Mouse (Mus musculus) G1E (cell line): Measurements from ENCODE around the gene Ggct. TPM values are rescaled to one million over a fixed set of nuclear protein-coding genes. Genes with fewer than 3 reads are reported as not detected.

Source experiments
- ATAC-seq: 2 replicates; pipeline ENCODE4 v1.8.0; 2016; ENCODE audit warnings: mild to moderate bottlenecking; ENCODE audit not compliant: insufficient number of reproducible peaks, poor library complexity, low FRiP score, severe bottlenecking; ENCODE audit errors: extremely low read depth
- DNase-seq: peaks from one replicate; pipeline ENCODE4 v3.0.0; 2012; ENCODE audit warnings: low spot score
- H3K27me3 ChIP-seq: 2 replicates; pipeline ENCODE4 v1.6.1; 2012; ENCODE audit warnings: mild to moderate bottlenecking, low read length, inconsistent platforms; ENCODE audit not compliant: insufficient read depth
- H3K36me3 ChIP-seq: replicated peaks from 2 replicates; pipeline ENCODE3; 2012; ENCODE audit warnings: mild to moderate bottlenecking, inconsistent platforms
- H3K4me1 ChIP-seq: 2 replicates; pipeline ENCODE4 v1.6.1; 2012; ENCODE audit warnings: low read depth, low read length, inconsistent platforms, mixed read lengths; ENCODE audit not compliant: insufficient read depth
- H3K4me3 ChIP-seq: 2 replicates; pipeline ENCODE4 v1.5.1; 2012; ENCODE audit warnings: low read depth, mild to moderate bottlenecking, inconsistent platforms, low read length, moderate library complexity, mixed read lengths
- H3K9me3 ChIP-seq: replicated peaks from 2 replicates; pipeline ENCODE4 v1.6.1; 2012; ENCODE audit warnings: inconsistent platforms
- CTCF ChIP-seq: IDR thresholded peaks from 2 replicates; pipeline ENCODE4 v1.5.1; 2012; ENCODE audit warnings: low read depth, low read length, inconsistent platforms, mixed read lengths
- GATA1 ChIP-seq: IDR thresholded peaks from 2 replicates; pipeline ENCODE4 v1.6.1; 2012; ENCODE audit warnings: borderline replicate concordance, low read length, inconsistent platforms, mixed read lengths
- GATA2 ChIP-seq: IDR thresholded peaks from 2 replicates; pipeline ENCODE4 v1.6.1; 2012; ENCODE audit warnings: low read depth, low read length, inconsistent platforms, borderline replicate concordance
- POLR2AphosphoS5 ChIP-seq: IDR thresholded peaks from 2 replicates; pipeline ENCODE4 v1.6.1; 2012; ENCODE audit warnings: low read depth, low read length, inconsistent platforms; ENCODE audit not compliant: insufficient replicate concordance
- TAL1 ChIP-seq: conservative IDR thresholded peaks from 2 replicates; pipeline ENCODE4 v1.6.1; 2012; ENCODE audit warnings: low read depth, low read length, inconsistent platforms, mixed read lengths
- polyA plus RNA-seq: library from polyadenylated mRNA; stranded (reverse); fragments of >175 nt; gene quantifications from 2 replicates; pipeline ENCODE4 v1.2.3, GENCODE M21; 2012
- total RNA-seq, 2 experiments: library from RNA; stranded (forward) in 1 of 2; stranded (reverse) in 1 of 2; fragments of 200-1000 nt in 1 of 2; fragments of >200 nt in 1 of 2; fragmentation: Nextera tagmentation in 1 of 2; gene quantifications; 2 replicates each; pipeline ENCODE4 v1.2.3; 2014 to 2017

The Ggct gene
- total and polyA plus RNA-seq, 3 experiments, result 10.8 to 15.5 (median 13.9) TPM

GRCm38 (mm10) chr6:54936496-54936895 lies 56.3 kb downstream of the Ggct start:
- ATAC-seq (no peak), DNase-seq (no peak)
- Histone ChIP-seq H3K4me1 (peaks cover 3% of the 10 kb centered on the region; the same call in 1 of the 2 replicates), H3K27me3 (peaks cover 8% of the 10 kb centered on the region; the same call in 1 of the 2 replicates), H3K9me3 (no peaks in the 10 kb centered on the region), H3K4me3 (no peak overlapping the region), H3K36me3 (no peaks in the 10 kb centered on the region)
- no peak for TF ChIP-seq GATA1

GRCm38 (mm10) chr6:54934930-54935329 lies 57.8 kb downstream of the Ggct start:
- DNase-seq (no peak), ATAC-seq (no peak)
- H3K9me3 ChIP-seq, result no peaks in the 10 kb centered on the region
- no peak overlapping the region for H3K4me3 ChIP-seq
- peaks cover 8% of the 10 kb centered on the region; the same call in 1 of the 2 replicates for H3K27me3 ChIP-seq
- no peak for TF ChIP-seq CTCF
- H3K36me3 ChIP-seq, result no peaks in the 10 kb centered on the region
- peaks cover 3% of the 10 kb centered on the region; the same call in 1 of the 2 replicates for H3K4me1 ChIP-seq

GRCm38 (mm10) chr6:54934313-54934712 lies 58.4 kb downstream of the Ggct start:
- Histone ChIP-seq H3K36me3 (no peaks in the 10 kb centered on the region), H3K27me3 (peaks cover 8% of the 10 kb centered on the region; the same call in 1 of the 2 replicates), H3K4me3 (no peak overlapping the region), H3K9me3 (no peaks in the 10 kb centered on the region), H3K4me1 (peaks cover 3% of the 10 kb centered on the region; the same call in 1 of the 2 replicates)
- ATAC-seq (no peak), DNase-seq (no peak)
- no peak for TF ChIP-seq GATA1
- TF ChIP-seq TAL1, result no peak
- TF ChIP-seq POLR2AphosphoS5, result no peak
- TF ChIP-seq CTCF, result no peak
- no peak for TF ChIP-seq GATA2

- ATAC-seq (no peak), DNase-seq (no peak)
- Histone ChIP-seq H3K4me3 (no peak overlapping the region), H3K4me1 (peaks cover 3% of the 10 kb centered on the region; the same call in 1 of the 2 replicates), H3K9me3 (no peaks in the 10 kb centered on the region), H3K27me3 (peaks cover 8% of the 10 kb centered on the region; the same call in 1 of the 2 replicates), H3K36me3 (no peaks in the 10 kb centered on the region)
- TF ChIP-seq GATA1, result no peak
- TF ChIP-seq TAL1, result no peak
- TF ChIP-seq GATA2, result no peak
- no peak for TF ChIP-seq CTCF
Observed at GRCm38 (mm10) chr6:54933866-54934265, 58.9 kb downstream of the Ggct start.

GRCm38 (mm10) chr6:54933216-54933615 lies 59.5 kb downstream of the Ggct start:
- DNase-seq, result no peak
- Histone ChIP-seq H3K4me1 (peaks cover 3% of the 10 kb centered on the region; the same call in 1 of the 2 replicates), H3K4me3 (no peak overlapping the region), H3K9me3 (no peaks in the 10 kb centered on the region), H3K36me3 (no peaks in the 10 kb centered on the region), H3K27me3 (peaks cover 8% of the 10 kb centered on the region; the same call in 1 of the 2 replicates)
- TF ChIP-seq POLR2AphosphoS5, result no peak
- TF ChIP-seq CTCF, result no peak
- no peak for TF ChIP-seq TAL1
- TF ChIP-seq GATA1, result no peak
- TF ChIP-seq GATA2, result no peak
- ATAC-seq, result no peak

Other genes with a start within 250 kb of the Ggct start
- 39.5 and 41.1 TPM in 2 replicates for gene Znrf2, start 176.0 kb downstream of the Ggct start, total RNA-seq (2014; fragmentation: Nextera tagmentation)
- gene Znrf2, start 176.0 kb downstream of the Ggct start, total RNA-seq (2017), result 45.2 and 49.4 TPM in 2 replicates
- gene Znrf2, start 176.0 kb downstream of the Ggct start, polyA plus RNA-seq, result 20.3 and 36.6 TPM in 2 replicates
- not detected in 2 replicates for gene Nod1, start 20.3 kb downstream of the Ggct start, total RNA-seq (2014; fragmentation: Nextera tagmentation)
- 0.06 and 0.11 TPM in 2 replicates for gene Nod1, start 20.3 kb downstream of the Ggct start, total RNA-seq (2017)
- gene Nod1, start 20.3 kb downstream of the Ggct start, polyA plus RNA-seq, result 0.03 and 0.04 TPM in 2 replicates
- gene Gars, start 45.1 kb upstream of the Ggct start, total RNA-seq (2014; fragmentation: Nextera tagmentation), result 160 and 165 TPM in 2 replicates
- 146 and 147 TPM in 2 replicates for gene Gars, start 45.1 kb upstream of the Ggct start, total RNA-seq (2017)
- 130 and 136 TPM in 2 replicates for gene Gars, start 45.1 kb upstream of the Ggct start, polyA plus RNA-seq
- gene Crhr2, start 140.1 kb upstream of the Ggct start, total RNA-seq (2014; fragmentation: Nextera tagmentation), result not detected in 2 replicates
- gene Crhr2, start 140.1 kb upstream of the Ggct start, total RNA-seq (2017), result 0.12 and 0.22 TPM in 2 replicates
- not detected in 2 replicates for gene Crhr2, start 140.1 kb upstream of the Ggct start, polyA plus RNA-seq
- not detected in 2 replicates for gene Inmt, start 182.1 kb upstream of the Ggct start, total RNA-seq (2014; fragmentation: Nextera tagmentation)
- gene Inmt, start 182.1 kb upstream of the Ggct start, total RNA-seq (2017), result not detected in 2 replicates
- not detected in 2 replicates for gene Inmt, start 182.1 kb upstream of the Ggct start, polyA plus RNA-seq
- not detected in 2 replicates for gene Mindy4, start 210.4 kb upstream of the Ggct start, total RNA-seq (2014; fragmentation: Nextera tagmentation)
- gene Mindy4, start 210.4 kb upstream of the Ggct start, total RNA-seq (2017), result 0.05 and 0.17 TPM in 2 replicates
- not detected in 2 replicates for gene Mindy4, start 210.4 kb upstream of the Ggct start, polyA plus RNA-seq